Mouse (Mus musculus) natural killer cell, adult 2 months (primary cell): Measurements from ENCODE around the gene Tmem44.

Experiments used
- DNase-seq, 2 experiments: peaks; one replicate each; pipeline ENCODE4 v3.0.0; 2022; ENCODE audit warnings: low spot score in 2 of 2

Tmem44 gene

GRCm38 (mm10) chr16:30552621-30553338, 2.1 kb upstream of the Tmem44 start:
- no peak for DNase-seq

GRCm38 (mm10) chr16:30549966-30550747, 485 bp downstream of the Tmem44 start:
- DNase-seq, result peak; percentile 48 to 63

GRCm38 (mm10) chr16:30549516-30549915, 1.1 kb downstream of the Tmem44 start:
- DNase-seq, result no peak

- DNase-seq, result no peak
Observed at GRCm38 (mm10) chr16:30548291-30548690, 2.4 kb downstream of the Tmem44 start.

- no peak for DNase-seq
Observed at GRCm38 (mm10) chr16:30544693-30545092, 5.9 kb downstream of the Tmem44 start.

- no peak for DNase-seq
Observed at GRCm38 (mm10) chr16:30543386-30543785, 7.3 kb downstream of the Tmem44 start.

- no peak for DNase-seq
Observed at GRCm38 (mm10) chr16:30542826-30543225, 7.8 kb downstream of the Tmem44 start.

GRCm38 (mm10) chr16:30540107-30541001, 10.3 kb downstream of the Tmem44 start:
- no peak for DNase-seq

GRCm38 (mm10) chr16:30539433-30539832, 11.2 kb downstream of the Tmem44 start:
- DNase-seq, result peak in 1 of 2 experiments; percentile 59

- DNase-seq, result no peak
Observed at GRCm38 (mm10) chr16:30535075-30535474, 15.6 kb downstream of the Tmem44 start.

GRCm38 (mm10) chr16:30533592-30533991, 17.1 kb downstream of the Tmem44 start:
- DNase-seq, result no peak

GRCm38 (mm10) chr16:30532929-30533328, 17.7 kb downstream of the Tmem44 start:
- DNase-seq, result no peak

GRCm38 (mm10) chr16:30531761-30532406, 18.8 kb downstream of the Tmem44 start:
- DNase-seq, result peak; percentile 22 to 46

- DNase-seq, result no peak
Observed at GRCm38 (mm10) chr16:30530815-30531214, 19.8 kb downstream of the Tmem44 start.

- DNase-seq, result no peak
Observed at GRCm38 (mm10) chr16:30528386-30528785, 22.3 kb downstream of the Tmem44 start.

- no peak for DNase-seq
Observed at GRCm38 (mm10) chr16:30527889-30528288, 22.8 kb downstream of the Tmem44 start.

- DNase-seq, result no peak
Observed at GRCm38 (mm10) chr16:30525756-30526155, 24.9 kb downstream of the Tmem44 start.

GRCm38 (mm10) chr16:30524481-30524880, 26.2 kb downstream of the Tmem44 start:
- no peak for DNase-seq

- no peak for DNase-seq
Observed at GRCm38 (mm10) chr16:30522253-30522940, 28.2 kb downstream of the Tmem44 start.

GRCm38 (mm10) chr16:30521147-30521546, 29.5 kb downstream of the Tmem44 start:
- no peak for DNase-seq

- DNase-seq, result peak; percentile 65 to 78
Observed at GRCm38 (mm10) chr16:30520361-30520823, 30.2 kb downstream of the Tmem44 start.
